Mouse (Mus musculus): ENCODE measurements at regions not wholly inside any gene's neighbourhood (a gene's known extent, or its start where the extent isn't known, plus 50 kb on each side); places are given as distances from the start of the nearest gene placed in this dataset.

- in situ Hi-C loops (cut with MboI; ENCODE audit: low pct_ligation_motif_present, low pct_unique_long_range_greater_than_20kb, low sequenced_read_pairs) = no loop called here
- DNase-seq (ENCODE audit: extremely low read depth) = no peak
Measured at GRCm38 (mm10) chr13:110683259-110684041, 288.6 kb downstream of the Plk2 start.

GRCm38 (mm10) chr13:110688796-110689195 lies 293.9 kb downstream of the Plk2 start:
- TF ChIP-seq EP300 (IDR thresholded peaks at IDR 0.05; ENCODE audit: low read length) (no peak), CTCF (conservative IDR thresholded peaks at IDR 0.05 in 1 of 2, IDR thresholded peaks at IDR 0.05 in 1 of 2; ENCODE audit: low read depth in 2 of 2, low read length in 2 of 2) (no peak), MAFK (IDR thresholded peaks at IDR 0.05; ENCODE audit: insufficient replicate concordance, low read length) (no peak), ZMIZ1 (IDR thresholded peaks at IDR 0.05; ENCODE audit: low read depth, low read length) (no peak), RAD21 (IDR thresholded peaks at IDR 0.05; ENCODE audit: low read depth, low read length) (no peak), CHD2 (IDR thresholded peaks at IDR 0.05; ENCODE audit: low read length) (no peak), JUN (IDR thresholded peaks at IDR 0.05; ENCODE audit: insufficient read depth, low read depth, low read length) (no peak), TBP (conservative IDR thresholded peaks at IDR 0.05; ENCODE audit: low read depth, low read length) (no peak), UBTF (IDR thresholded peaks at IDR 0.05; ENCODE audit: low read depth, low read length) (no peak), BHLHE40 (IDR thresholded peaks at IDR 0.05; ENCODE audit: low read depth, low read length) (no peak), ZKSCAN1 (IDR thresholded peaks at IDR 0.05; ENCODE audit: borderline replicate concordance, low read depth, low read length) (no peak), ZC3H11A (IDR thresholded peaks at IDR 0.05; ENCODE audit: low read depth, low read length) (no peak), IRF4 (IDR thresholded peaks at IDR 0.05; ENCODE audit: low read depth, low read length) (no peak), MAZ (IDR thresholded peaks at IDR 0.05; ENCODE audit: low read depth, low read length) (no peak), SIN3A (IDR thresholded peaks at IDR 0.05; ENCODE audit: low read length) (no peak), MEF2A (IDR thresholded peaks at IDR 0.05; ENCODE audit: borderline replicate concordance, low read depth, low read length) (no peak), SMC3 (IDR thresholded peaks at IDR 0.05; ENCODE audit: low read depth, low read length) (no peak), KAT2A (IDR thresholded peaks at IDR 0.05; ENCODE audit: insufficient replicate concordance, low read length) (no peak), MAX (IDR thresholded peaks at IDR 0.05; ENCODE audit: low read length) (no peak)

More at GRCm38 (mm10) chr13:110683259-110684041, 288.6 kb downstream of the Plk2 start:
- Histone ChIP-seq H3K4me1 (ENCODE audit: control insufficient read depth in 1 of 2, insufficient read depth in 2 of 2) (no peaks in the 10 kb centered on the region), H3K36me3 (replicated peaks in 1 of 2; ENCODE audit: control insufficient read depth in 1 of 2, insufficient read depth in 1 of 2, low read length in 1 of 2) (no peaks in the 10 kb centered on the region), H3K79me2 (replicated peaks; ENCODE audit: control insufficient read depth, extremely low read depth, insufficient read depth, poor library complexity, severe bottlenecking) (no peaks in the 10 kb centered on the region), H3K27ac (ENCODE audit: insufficient read depth, low read depth) (no peak overlapping the region), H3K9me3 (replicated peaks; ENCODE audit: low read length) (no peaks in the 10 kb centered on the region), H3K27me3 (replicated peaks) (no peaks in the 10 kb centered on the region), H3K4me3 (replicated peaks in 1 of 3; ENCODE audit: low read depth in 2 of 3, low read length in 2 of 3, poor library complexity in 1 of 3) (no peak overlapping the region), H3K4me2 (ENCODE audit: insufficient read depth, low read depth, poor library complexity, severe bottlenecking) (no peak overlapping the region), H3K9ac (ENCODE audit: insufficient read depth, low read depth) (no peak overlapping the region)
- dilution Hi-C loops (cut with MboI; ENCODE audit: extremely low pct_ligation_motif_present, extremely low pct_unique_long_range_greater_than_20kb, low sequenced_read_pairs) = no loop called here
- TF ChIP-seq TCF12 (IDR thresholded peaks at IDR 0.05; ENCODE audit: low read depth, low read length) (no peak), RCOR1 (conservative IDR thresholded peaks at IDR 0.05; ENCODE audit: low read depth, low read length) (no peak), HCFC1 (IDR thresholded peaks at IDR 0.05; ENCODE audit: low read depth, low read length) (no peak), ELF1 (IDR thresholded peaks at IDR 0.05; ENCODE audit: low read depth, low read length) (no peak), RAD21 (IDR thresholded peaks at IDR 0.05; ENCODE audit: low read depth, low read length) (no peak)

More at GRCm38 (mm10) chr13:110688796-110689195, 293.9 kb downstream of the Plk2 start:
- in situ Hi-C loops (cut with MboI; ENCODE audit: low pct_ligation_motif_present, low pct_unique_long_range_greater_than_20kb, low sequenced_read_pairs) (no loop called here), dilution Hi-C loops (cut with MboI; ENCODE audit: extremely low pct_ligation_motif_present, extremely low pct_unique_long_range_greater_than_20kb, low sequenced_read_pairs) (no loop called here)
- Histone ChIP-seq H3K36me3 (replicated peaks in 1 of 2; ENCODE audit: control insufficient read depth in 1 of 2, insufficient read depth in 1 of 2, low read length in 1 of 2) (no peaks in the 10 kb centered on the region), H3K4me1 (ENCODE audit: control insufficient read depth in 1 of 2, insufficient read depth in 2 of 2) (no peaks in the 10 kb centered on the region), H3K4me3 (replicated peaks in 1 of 3; ENCODE audit: low read depth in 2 of 3, low read length in 2 of 3, poor library complexity in 1 of 3) (no peak overlapping the region), H3K9ac (ENCODE audit: insufficient read depth, low read depth) (no peak overlapping the region), H3K27me3 (replicated peaks) (no peaks in the 10 kb centered on the region), H3K9me3 (replicated peaks; ENCODE audit: low read length) (no peaks in the 10 kb centered on the region), H3K79me2 (replicated peaks; ENCODE audit: control insufficient read depth, extremely low read depth, insufficient read depth, poor library complexity, severe bottlenecking) (no peaks in the 10 kb centered on the region), H3K4me2 (ENCODE audit: insufficient read depth, low read depth, poor library complexity, severe bottlenecking) (no peak overlapping the region), H3K27ac (ENCODE audit: insufficient read depth, low read depth) (no peak overlapping the region)
- no peak for DNase-seq (ENCODE audit: extremely low read depth)

All from CH12.LX (cell line).